Mouse (Mus musculus): ENCODE measurements around the gene Exoc2. TPM values are rescaled to one million over a fixed set of nuclear protein-coding genes. Genes with fewer than 3 reads are reported as not detected.

The Exoc2 gene
- polyA plus RNA-seq, 1 experiment from 2014 or later = 44.1 TPM

DNA sequence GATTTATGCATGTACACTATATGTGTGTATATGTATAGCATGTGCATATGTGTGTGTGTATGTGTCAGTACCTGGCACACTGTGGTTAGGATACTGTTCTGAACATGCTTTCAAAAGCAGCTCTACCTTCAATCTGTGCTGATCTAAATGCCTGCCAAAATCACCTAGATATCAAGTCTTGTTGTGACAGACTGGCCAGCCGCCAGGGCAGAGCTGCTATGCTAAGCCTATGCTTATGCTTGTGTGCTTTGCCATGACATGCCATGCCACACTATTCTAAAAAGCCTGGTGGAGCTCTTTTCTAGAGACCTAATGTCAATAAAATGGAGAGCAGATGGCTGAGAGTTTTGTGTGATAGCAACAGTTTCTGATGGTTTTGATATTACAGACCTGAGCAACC, 94.0 kb downstream of the Exoc2 start:
- Histone ChIP-seq H3K4me3 (no peak overlapping the region), H3K27me3 (no peaks in the 10 kb centered on the region), H3K36me3 (peaks cover 40% of the 10 kb centered on the region), H3K4me1 (replicated peaks) (no peaks in the 10 kb centered on the region), H3K9ac (no peak overlapping the region), H3K27ac (replicated peaks) (no peak overlapping the region), H3K4me2 (no peak overlapping the region), H3K9me3 (no peaks in the 10 kb centered on the region)
- WGBS = 81% methylated on average over 1 of the region's 1 CpGs
- ATAC-seq (ENCODE audit: low read depth) = no peak

DNA sequence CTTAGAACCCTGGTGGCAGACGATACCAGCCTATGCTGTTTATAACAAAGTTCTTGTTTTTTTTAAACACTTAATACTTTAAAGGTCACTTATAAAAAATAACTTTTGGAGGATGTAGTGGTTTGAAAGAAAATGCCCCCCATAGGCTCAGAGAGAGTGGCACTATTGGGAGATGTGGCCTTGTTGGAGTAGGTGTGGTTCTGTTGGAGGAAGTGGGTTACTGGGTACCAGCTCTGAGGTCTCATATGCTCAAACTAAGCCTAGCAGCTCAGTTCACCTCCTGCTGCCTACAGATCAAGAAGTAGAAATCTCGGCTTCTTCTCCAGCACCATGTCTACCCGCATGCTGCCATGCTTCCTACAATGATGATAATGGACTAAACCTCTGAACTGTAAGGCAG, 98.1 kb downstream of the Exoc2 start:
- H3K27ac ChIP-seq (replicated peaks) = no peak overlapping the region
- H3K27me3 ChIP-seq = no peaks in the 10 kb centered on the region
- no peaks in the 10 kb centered on the region for H3K4me1 ChIP-seq (replicated peaks)
- H3K4me2 ChIP-seq = no peak overlapping the region
- no peaks in the 10 kb centered on the region for H3K9me3 ChIP-seq
- WGBS = 100% methylated on average over 3 of the region's 3 CpGs
- no peak overlapping the region for H3K4me3 ChIP-seq
- no peak overlapping the region for H3K9ac ChIP-seq
- H3K36me3 ChIP-seq = peaks cover 47% of the 10 kb centered on the region
- no peak for ATAC-seq (ENCODE audit: low read depth)

DNA sequence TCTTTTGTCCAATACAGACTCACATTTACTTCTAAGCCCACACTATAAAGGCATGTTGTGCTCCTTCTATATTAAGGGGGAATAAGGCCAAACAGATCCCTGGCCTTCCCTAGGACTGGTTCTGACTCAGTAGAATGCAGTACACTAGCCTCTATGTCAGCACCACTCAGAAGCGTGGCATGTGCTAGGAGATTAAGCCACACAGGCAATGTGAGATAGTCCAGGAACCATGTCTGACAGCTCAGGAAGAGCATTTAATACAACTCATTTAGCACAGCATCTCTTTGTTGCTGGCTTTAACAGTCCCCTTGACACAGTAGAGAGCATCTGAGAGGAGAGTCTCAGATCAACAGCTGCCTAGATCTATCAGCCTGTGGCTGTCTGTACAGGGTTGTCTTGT, 100.4 kb downstream of the Exoc2 start:
- H3K4me3 ChIP-seq = no peak overlapping the region
- WGBS = 91% methylated on average over 1 of the region's 1 CpGs
- no peaks in the 10 kb centered on the region for H3K9me3 ChIP-seq
- no peak for ATAC-seq (ENCODE audit: low read depth)
- H3K4me1 ChIP-seq (replicated peaks) = no peaks in the 10 kb centered on the region
- H3K9ac ChIP-seq = no peak overlapping the region
- H3K36me3 ChIP-seq = peaks cover 57% of the 10 kb centered on the region
- no peak overlapping the region for H3K27ac ChIP-seq (replicated peaks)
- H3K27me3 ChIP-seq = no peaks in the 10 kb centered on the region
- H3K4me2 ChIP-seq = no peak overlapping the region

DNA sequence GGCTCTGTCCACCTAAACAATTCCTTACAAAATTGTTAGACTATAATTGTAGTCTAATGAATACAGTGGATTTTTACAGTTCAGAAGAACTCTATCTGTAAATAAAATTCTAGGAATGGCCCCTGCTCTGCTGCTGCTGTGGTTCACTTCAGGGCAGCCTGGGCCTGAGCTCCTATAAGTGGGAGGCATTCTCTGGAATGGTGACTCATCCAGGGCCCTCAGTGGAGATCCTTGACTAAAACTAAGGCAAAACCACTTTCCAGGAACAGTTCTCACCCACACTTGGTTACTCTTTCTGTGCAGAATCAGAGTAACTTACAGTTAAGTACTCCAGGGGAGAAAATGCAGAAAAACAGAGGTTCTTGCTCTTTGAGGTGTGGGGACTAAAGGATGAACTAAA, 108.4 kb downstream of the Exoc2 start:
- peaks cover 54% of the 10 kb centered on the region for H3K36me3 ChIP-seq

DNA sequence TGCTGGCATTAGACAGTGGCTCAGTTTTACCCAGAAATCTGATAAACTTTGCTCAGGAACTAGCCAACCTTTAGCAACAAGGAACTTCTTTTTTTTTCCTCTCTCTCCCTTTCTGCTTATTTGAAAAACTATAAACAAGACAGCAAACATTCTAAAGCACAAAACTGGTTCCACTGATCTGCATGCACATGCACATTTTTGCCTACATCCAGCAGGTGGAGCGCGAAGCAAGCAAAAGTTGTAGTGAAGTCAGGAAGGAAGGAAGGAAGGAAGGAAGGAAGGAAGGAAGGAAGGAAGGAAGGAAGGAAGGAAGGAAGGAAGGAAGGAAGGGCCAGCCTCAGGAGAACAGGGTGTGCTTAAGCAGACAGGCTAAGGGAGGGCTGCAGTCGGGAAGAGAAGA, 109.9 kb downstream of the Exoc2 start:
- Histone ChIP-seq H3K4me3 (no peak overlapping the region), H3K4me1 (replicated peaks) (no peaks in the 10 kb centered on the region), H3K36me3 (peaks cover 52% of the 10 kb centered on the region), H3K27ac (replicated peaks) (no peak overlapping the region), H3K4me2 (no peak overlapping the region), H3K9ac (no peak overlapping the region), H3K9me3 (no peaks in the 10 kb centered on the region), H3K27me3 (no peaks in the 10 kb centered on the region)
- WGBS = 87% methylated on average over 3 of the region's 3 CpGs
- no peak for ATAC-seq (ENCODE audit: low read depth)

More for the DNA sequence above, 108.4 kb downstream of the Exoc2 start:
- Histone ChIP-seq H3K4me2 (no peak overlapping the region), H3K9me3 (no peaks in the 10 kb centered on the region), H3K9ac (no peak overlapping the region), H3K4me3 (no peak overlapping the region), H3K27ac (replicated peaks) (no peak overlapping the region), H3K27me3 (no peaks in the 10 kb centered on the region), H3K4me1 (replicated peaks) (no peaks in the 10 kb centered on the region)
- ATAC-seq (ENCODE audit: low read depth) = no peak

DNA sequence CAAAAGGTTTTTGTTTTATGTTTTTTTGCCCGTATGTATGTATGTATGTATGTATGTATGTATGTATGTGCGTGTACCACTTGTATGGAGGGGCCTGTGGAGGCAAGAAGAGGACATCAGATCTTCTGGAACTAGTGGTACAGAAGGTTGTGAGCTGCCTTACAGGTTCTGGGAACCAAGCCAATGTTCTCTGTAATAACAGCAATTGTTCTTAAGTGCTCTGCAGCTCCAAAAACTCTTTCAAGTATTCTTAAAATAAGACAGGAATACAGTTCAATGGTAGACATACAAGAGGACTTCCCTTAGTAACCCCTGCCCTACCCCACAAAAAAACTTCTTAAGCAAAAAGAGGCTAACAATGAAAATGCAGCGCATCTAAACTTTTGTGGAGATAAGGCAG, 115.5 kb downstream of the Exoc2 start:
- H3K4me1 ChIP-seq (replicated peaks) = no peaks in the 10 kb centered on the region
- H3K9ac ChIP-seq = no peak overlapping the region
- H3K4me3 ChIP-seq = no peak overlapping the region
- peaks cover 49% of the 10 kb centered on the region for H3K36me3 ChIP-seq
- WGBS = 93% methylated on average over 3 of the region's 3 CpGs
- H3K4me2 ChIP-seq = no peak overlapping the region
- H3K27ac ChIP-seq (replicated peaks) = no peak overlapping the region
- ATAC-seq (ENCODE audit: low read depth) = no peak
- no peaks in the 10 kb centered on the region for H3K27me3 ChIP-seq
- no peaks in the 10 kb centered on the region for H3K9me3 ChIP-seq

DNA sequence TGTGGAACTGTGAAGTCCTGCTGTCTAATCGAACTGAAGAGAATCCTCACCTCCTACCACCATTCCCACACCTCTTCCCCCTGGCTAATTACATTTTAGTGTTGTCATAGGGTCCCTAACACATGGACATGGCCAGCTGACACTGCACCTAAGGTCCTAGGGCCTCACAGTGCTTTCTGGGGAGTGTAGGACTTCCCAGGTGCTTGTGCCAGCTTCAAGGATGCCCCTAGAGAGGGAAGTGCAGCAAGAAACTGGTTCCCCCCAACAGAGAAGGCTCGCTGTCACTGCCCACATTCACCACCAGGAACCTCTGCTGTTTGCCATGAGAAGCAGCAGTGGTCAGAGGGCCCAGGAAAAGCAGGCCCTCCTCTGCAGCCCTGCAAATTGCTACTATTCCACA, 123.2 kb downstream of the Exoc2 start:
- H3K36me3 ChIP-seq = peaks cover 16% of the 10 kb centered on the region
- H3K27me3 ChIP-seq = no peaks in the 10 kb centered on the region
- no peaks in the 10 kb centered on the region for H3K9me3 ChIP-seq
- WGBS = 78% methylated on average over 2 of the region's 2 CpGs
- no peak overlapping the region for H3K4me3 ChIP-seq
- ATAC-seq (ENCODE audit: low read depth) = no peak
- H3K4me1 ChIP-seq (replicated peaks) = no peaks in the 10 kb centered on the region
- H3K27ac ChIP-seq (replicated peaks) = no peak overlapping the region
- H3K9ac ChIP-seq = no peak overlapping the region
- H3K4me2 ChIP-seq = no peak overlapping the region

DNA sequence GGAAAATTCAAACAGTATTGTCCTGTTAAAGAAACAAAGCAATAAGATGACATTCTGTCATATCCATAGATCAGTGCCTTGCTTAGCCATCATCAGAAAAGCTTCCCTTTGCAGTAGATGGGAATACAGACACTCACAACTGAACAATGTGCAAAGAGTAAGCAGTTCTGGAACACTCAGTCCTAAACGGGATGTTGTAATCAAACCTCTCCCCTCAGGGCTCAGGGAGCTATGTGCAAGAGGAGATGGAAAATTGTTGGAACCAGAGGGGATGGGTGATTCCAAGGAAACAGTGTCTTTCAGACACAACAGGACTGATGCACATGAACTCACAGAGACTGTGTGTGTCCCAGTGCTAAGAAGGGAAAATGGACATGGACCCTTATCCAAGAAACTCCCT, 125.9 kb downstream of the Exoc2 start:
- no peaks in the 10 kb centered on the region for H3K4me1 ChIP-seq (replicated peaks)
- no peak for ATAC-seq (ENCODE audit: low read depth)
- no peak overlapping the region for H3K9ac ChIP-seq
- no peak overlapping the region for H3K4me3 ChIP-seq
- H3K36me3 ChIP-seq = peaks cover 8% of the 10 kb centered on the region; the same call in 1 of the 2 replicates
- WGBS = 27% methylated on average over 1 of the region's 1 CpGs
- no peak overlapping the region for H3K27ac ChIP-seq (replicated peaks)
- H3K27me3 ChIP-seq = no peaks in the 10 kb centered on the region
- no peak overlapping the region for H3K4me2 ChIP-seq
- no peaks in the 10 kb centered on the region for H3K9me3 ChIP-seq

DNA sequence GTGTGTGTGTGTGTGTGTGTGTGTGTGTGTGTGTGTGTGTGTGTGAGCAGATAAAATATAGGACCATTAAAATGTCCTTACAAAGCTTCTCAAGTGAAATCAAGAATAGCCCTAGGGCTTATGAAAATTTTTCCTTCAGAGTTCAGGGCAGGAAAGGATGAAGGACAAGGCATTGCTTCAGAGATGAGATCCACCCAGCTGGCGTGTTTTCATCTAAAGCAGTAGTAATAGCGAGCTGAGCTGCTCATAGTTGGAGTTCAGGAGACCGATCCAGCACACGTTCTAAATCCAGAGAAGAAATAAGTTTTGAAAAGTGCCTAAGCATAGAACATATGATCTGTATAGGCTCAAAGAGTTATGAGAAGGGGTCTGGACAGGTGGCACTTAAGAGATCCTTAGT, 127.4 kb downstream of the Exoc2 start:
- WGBS = 87% methylated on average over 4 of the region's 4 CpGs
- no peak overlapping the region for H3K9ac ChIP-seq
- no peaks in the 10 kb centered on the region for H3K9me3 ChIP-seq
- H3K36me3 ChIP-seq = peaks cover 11% of the 10 kb centered on the region
- no peak overlapping the region for H3K27ac ChIP-seq (replicated peaks)
- no peaks in the 10 kb centered on the region for H3K4me1 ChIP-seq (replicated peaks)
- H3K4me3 ChIP-seq = no peak overlapping the region
- no peaks in the 10 kb centered on the region for H3K27me3 ChIP-seq
- no peak overlapping the region for H3K4me2 ChIP-seq
- ATAC-seq (ENCODE audit: low read depth) = no peak

DNA sequence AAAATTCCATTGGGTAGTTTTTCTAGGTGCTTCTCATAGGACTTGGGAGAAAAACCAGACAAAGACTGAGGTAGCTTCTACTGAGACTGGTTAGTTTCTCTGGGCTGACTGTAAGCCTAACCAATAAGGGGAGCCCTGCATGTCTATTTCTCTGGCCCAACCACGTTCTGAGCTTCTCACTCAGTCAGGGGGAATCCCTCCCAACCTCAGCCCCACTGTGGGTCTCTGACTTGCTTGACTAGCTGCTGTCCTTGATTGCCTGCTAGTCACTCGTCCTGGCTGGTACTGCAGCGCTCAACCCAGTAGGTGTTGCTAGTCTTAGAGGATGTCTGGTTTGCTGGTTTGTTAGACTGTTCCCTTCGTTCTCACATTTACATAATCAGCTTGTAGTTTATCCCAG, 130.8 kb downstream of the Exoc2 start:
- Histone ChIP-seq H3K4me1 (replicated peaks) (no peaks in the 10 kb centered on the region), H3K9me3 (no peaks in the 10 kb centered on the region), H3K4me3 (no peak overlapping the region), H3K27me3 (no peaks in the 10 kb centered on the region), H3K9ac (no peak overlapping the region), H3K27ac (replicated peaks) (no peak overlapping the region), H3K4me2 (no peak overlapping the region), H3K36me3 (peaks cover 32% of the 10 kb centered on the region)
- no peak for ATAC-seq (ENCODE audit: low read depth)
- 92% methylated on average over 4 of the region's 4 CpGs for WGBS

DNA sequence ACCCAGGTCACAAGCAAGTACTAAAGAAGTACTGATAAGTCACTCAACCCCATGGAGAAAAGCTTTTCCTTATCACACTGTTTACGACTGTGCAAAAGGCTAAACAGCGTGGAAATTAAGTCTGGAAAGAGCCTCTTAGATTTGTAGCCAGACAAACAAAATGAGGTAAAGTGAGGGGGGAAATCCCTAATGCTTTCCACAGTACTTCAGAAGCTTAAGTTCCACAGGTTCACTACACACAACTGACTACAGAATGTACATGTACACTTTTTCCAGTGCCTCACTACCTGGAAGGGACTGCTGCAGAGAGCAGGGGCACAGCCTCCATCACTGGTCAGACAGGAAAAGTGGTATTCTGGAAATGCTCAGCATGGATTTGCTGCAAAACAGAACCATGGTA, 132.1 kb downstream of the Exoc2 start:
- H3K4me2 ChIP-seq = no peak overlapping the region
- no peak for ATAC-seq (ENCODE audit: low read depth)
- H3K27ac ChIP-seq (replicated peaks) = no peak overlapping the region
- no peaks in the 10 kb centered on the region for H3K4me1 ChIP-seq (replicated peaks)
- H3K9me3 ChIP-seq = no peaks in the 10 kb centered on the region
- no peak overlapping the region for H3K9ac ChIP-seq
- H3K4me3 ChIP-seq = no peak overlapping the region
- WGBS = 95% methylated on average over 2 of the region's 2 CpGs
- no peaks in the 10 kb centered on the region for H3K27me3 ChIP-seq
- H3K36me3 ChIP-seq = peaks cover 35% of the 10 kb centered on the region

DNA sequence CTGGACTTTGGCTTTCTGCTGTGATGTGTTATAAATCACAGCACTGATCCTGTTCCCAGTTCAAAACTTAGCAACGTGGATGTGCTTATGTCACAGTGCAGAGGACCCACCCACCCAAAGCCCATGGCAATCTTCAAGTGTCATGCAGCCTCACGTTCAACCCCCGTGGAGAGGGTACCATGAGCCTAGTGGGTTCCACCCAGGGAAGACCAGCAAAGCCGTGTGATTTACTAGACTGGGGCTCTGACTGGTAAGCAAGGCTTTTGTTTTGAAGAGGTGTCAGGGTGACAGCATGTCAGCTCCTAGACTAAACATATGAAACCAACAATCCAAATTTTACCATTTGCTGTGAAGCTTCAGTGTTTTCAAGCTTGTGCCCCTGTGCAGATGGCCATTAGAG, 132.6 kb downstream of the Exoc2 start:
- Histone ChIP-seq H3K9me3 (no peaks in the 10 kb centered on the region), H3K27me3 (no peaks in the 10 kb centered on the region), H3K4me2 (no peak overlapping the region), H3K4me1 (replicated peaks) (no peaks in the 10 kb centered on the region), H3K4me3 (no peak overlapping the region), H3K36me3 (peaks cover 35% of the 10 kb centered on the region), H3K27ac (replicated peaks) (no peak overlapping the region), H3K9ac (no peak overlapping the region)
- no peak for ATAC-seq (ENCODE audit: low read depth)
- WGBS = 83% methylated on average over 4 of the region's 4 CpGs

DNA sequence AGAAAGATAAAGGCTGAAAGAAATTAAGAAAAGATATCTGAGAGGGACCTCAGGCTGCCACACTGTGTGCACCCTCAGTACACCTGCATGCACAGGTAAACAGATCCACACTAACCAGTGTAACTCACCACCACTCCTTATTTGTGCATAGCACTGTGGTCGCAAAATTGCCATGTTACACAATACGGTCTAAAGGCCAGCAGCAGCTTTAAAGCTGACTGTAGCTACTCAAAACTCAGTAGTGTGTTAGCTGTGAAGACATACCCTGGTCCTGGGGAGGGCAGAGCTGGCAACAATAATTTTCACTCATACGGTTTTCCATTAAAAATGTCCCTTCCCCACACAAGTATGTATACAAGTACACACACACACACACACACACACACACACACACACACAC, 133.2 kb downstream of the Exoc2 start:
- H3K9me3 ChIP-seq = no peaks in the 10 kb centered on the region
- H3K4me3 ChIP-seq = no peak overlapping the region
- H3K4me2 ChIP-seq = no peak overlapping the region
- no peaks in the 10 kb centered on the region for H3K27me3 ChIP-seq
- 99% methylated on average over 3 of the region's 3 CpGs for WGBS
- H3K27ac ChIP-seq (replicated peaks) = no peak overlapping the region
- peaks cover 35% of the 10 kb centered on the region for H3K36me3 ChIP-seq
- H3K9ac ChIP-seq = no peak overlapping the region
- H3K4me1 ChIP-seq (replicated peaks) = no peaks in the 10 kb centered on the region
- ATAC-seq (ENCODE audit: low read depth) = no peak

All from neural tube, embryonic 13.5 days (tissue).